Mouse (Mus musculus) G1E (cell line): ENCODE data around the gene Rgs5. TPM values are rescaled to one million over a fixed set of nuclear protein-coding genes. Genes with fewer than 3 reads are reported as not detected.

Experiments
- ATAC-seq: 2 replicates; pipeline ENCODE4 v1.8.0; 2016; ENCODE audit warnings: mild to moderate bottlenecking; ENCODE audit not compliant: insufficient number of reproducible peaks, poor library complexity, low FRiP score, severe bottlenecking; ENCODE audit errors: extremely low read depth
- DNase-seq: peaks from one replicate; pipeline ENCODE4 v3.0.0; 2012; ENCODE audit warnings: low spot score
- H3K27me3 ChIP-seq: 2 replicates; pipeline ENCODE4 v1.6.1; 2012; ENCODE audit warnings: mild to moderate bottlenecking, low read length, inconsistent platforms; ENCODE audit not compliant: insufficient read depth
- H3K36me3 ChIP-seq: replicated peaks from 2 replicates; pipeline ENCODE3; 2012; ENCODE audit warnings: mild to moderate bottlenecking, inconsistent platforms
- H3K4me1 ChIP-seq: 2 replicates; pipeline ENCODE4 v1.6.1; 2012; ENCODE audit warnings: low read depth, low read length, inconsistent platforms, mixed read lengths; ENCODE audit not compliant: insufficient read depth
- H3K4me3 ChIP-seq: 2 replicates; pipeline ENCODE4 v1.5.1; 2012; ENCODE audit warnings: low read depth, mild to moderate bottlenecking, inconsistent platforms, low read length, moderate library complexity, mixed read lengths
- H3K9me3 ChIP-seq: replicated peaks from 2 replicates; pipeline ENCODE4 v1.6.1; 2012; ENCODE audit warnings: inconsistent platforms
- CTCF ChIP-seq: IDR thresholded peaks from 2 replicates; pipeline ENCODE4 v1.5.1; 2012; ENCODE audit warnings: low read depth, low read length, inconsistent platforms, mixed read lengths
- GATA1 ChIP-seq: IDR thresholded peaks from 2 replicates; pipeline ENCODE4 v1.6.1; 2012; ENCODE audit warnings: borderline replicate concordance, low read length, inconsistent platforms, mixed read lengths
- GATA2 ChIP-seq: IDR thresholded peaks from 2 replicates; pipeline ENCODE4 v1.6.1; 2012; ENCODE audit warnings: low read depth, low read length, inconsistent platforms, borderline replicate concordance
- POLR2AphosphoS5 ChIP-seq: IDR thresholded peaks from 2 replicates; pipeline ENCODE4 v1.6.1; 2012; ENCODE audit warnings: low read depth, low read length, inconsistent platforms; ENCODE audit not compliant: insufficient replicate concordance
- TAL1 ChIP-seq: conservative IDR thresholded peaks from 2 replicates; pipeline ENCODE4 v1.6.1; 2012; ENCODE audit warnings: low read depth, low read length, inconsistent platforms, mixed read lengths
- polyA plus RNA-seq: library from polyadenylated mRNA; stranded (reverse); fragments of >175 nt; gene quantifications from 2 replicates; pipeline ENCODE4 v1.2.3, GENCODE M21; 2012
- total RNA-seq, 2 experiments: library from RNA; stranded (forward) in 1 of 2; stranded (reverse) in 1 of 2; fragments of 200-1000 nt in 1 of 2; fragments of >200 nt in 1 of 2; fragmentation: Nextera tagmentation in 1 of 2; gene quantifications; 2 replicates each; pipeline ENCODE4 v1.2.3; 2014 to 2017

Rgs5 gene
- total RNA-seq (2014; fragmentation: Nextera tagmentation) (not detected in 2 replicates), total RNA-seq (2017) (0.16 and 0.41 TPM in 2 replicates), polyA plus RNA-seq (not detected in 2 replicates)

GRCm38 (mm10) chr1:169655256-169655655, at the start of gene Rgs5:
TSS of gene Rgs5 (plus strand) at chr1:169655501.
- TF ChIP-seq CTCF (no peak), TAL1 (no peak), POLR2AphosphoS5 (no peak), GATA1 (no peak), GATA2 (no peak)
- peaks cover 12% of the 10 kb centered on the region for H3K9me3 ChIP-seq
- no peaks in the 10 kb centered on the region for H3K4me1 ChIP-seq
- DNase-seq (no peak), ATAC-seq (no peak)
- no peaks in the 10 kb centered on the region for H3K36me3 ChIP-seq
- no peak within 1 kb of the TSS for H3K4me3 ChIP-seq
- no peaks in the 10 kb centered on the region for H3K27me3 ChIP-seq

GRCm38 (mm10) chr1:169606164-169606563, 49.1 kb upstream of the Rgs5 start:
- ATAC-seq = no peak
- Histone ChIP-seq H3K36me3 (no peaks in the 10 kb centered on the region), H3K27me3 (no peaks in the 10 kb centered on the region), H3K9me3 (no peaks in the 10 kb centered on the region), H3K4me3 (no peak overlapping the region), H3K4me1 (no peaks in the 10 kb centered on the region)
- DNase-seq = no peak
- TF ChIP-seq TAL1 (no peak), GATA1 (no peak), POLR2AphosphoS5 (no peak), GATA2 (no peak), CTCF (no peak)

- DNase-seq = no peak
- ATAC-seq = no peak
- Histone ChIP-seq H3K27me3 (no peaks in the 10 kb centered on the region), H3K4me3 (no peak overlapping the region), H3K9me3 (no peaks in the 10 kb centered on the region), H3K36me3 (no peaks in the 10 kb centered on the region), H3K4me1 (no peaks in the 10 kb centered on the region)
- TF ChIP-seq TAL1 (no peak), POLR2AphosphoS5 (no peak), CTCF (no peak), GATA1 (no peak), GATA2 (no peak)
Observed at GRCm38 (mm10) chr1:169629738-169630137, 25.6 kb upstream of the Rgs5 start.

- H3K27me3 ChIP-seq = no peaks in the 10 kb centered on the region
- ATAC-seq = no peak
- H3K4me1 ChIP-seq = no peaks in the 10 kb centered on the region
- H3K9me3 ChIP-seq = no peaks in the 10 kb centered on the region; the same call in 1 of the 2 replicates
- DNase-seq = no peak
- no peak overlapping the region for H3K4me3 ChIP-seq
- no peaks in the 10 kb centered on the region for H3K36me3 ChIP-seq
- no peak for TF ChIP-seq POLR2AphosphoS5
- no peak for TF ChIP-seq GATA2
- no peak for TF ChIP-seq GATA1
- TF ChIP-seq CTCF = no peak
- no peak for TF ChIP-seq TAL1
Observed at GRCm38 (mm10) chr1:169637251-169637750, 18.0 kb upstream of the Rgs5 start.

- Histone ChIP-seq H3K4me1 (no peaks in the 10 kb centered on the region), H3K27me3 (no peaks in the 10 kb centered on the region), H3K36me3 (no peaks in the 10 kb centered on the region), H3K4me3 (no peak overlapping the region), H3K9me3 (0 out of 2 replicates have a peak, but pooled peaks cover 3% of the 10 kb centered on the region)
- DNase-seq (no peak), ATAC-seq (no peak)
- TF ChIP-seq POLR2AphosphoS5 (no peak), TAL1 (no peak), GATA1 (no peak), CTCF (no peak), GATA2 (no peak)
Observed at GRCm38 (mm10) chr1:169644884-169645653, 10.2 kb upstream of the Rgs5 start.

- H3K4me3 ChIP-seq = no peak overlapping the region
- no peaks in the 10 kb centered on the region for H3K36me3 ChIP-seq
- H3K4me1 ChIP-seq = no peaks in the 10 kb centered on the region
- peaks cover 7% of the 10 kb centered on the region; the same call in 1 of the 2 replicates for H3K9me3 ChIP-seq
- TF ChIP-seq GATA2 = no peak
- DNase-seq = no peak
- H3K27me3 ChIP-seq = no peaks in the 10 kb centered on the region
- ATAC-seq = no peak
Observed at GRCm38 (mm10) chr1:169659479-169659878, 4.2 kb downstream of the Rgs5 start.
